Mouse (Mus musculus) naive thymus-derived CD4-positive, alpha-beta T cell, adult 5 months (primary cell): ENCODE results near the gene Ptov1. TPM values are rescaled to one million over a fixed set of nuclear protein-coding genes. Genes with fewer than 3 reads are reported as not detected.

Experiments used
- polyA plus RNA-seq: library from polyadenylated mRNA; unstranded; fragments of 100-300 nt; shearing (Covaris generic); gene quantifications from one replicate; pipeline ENCODE4 v1.2.1, GENCODE M21; 2017

Gene Ptov1
- polyA plus RNA-seq: 40.0 TPM

DNA sequence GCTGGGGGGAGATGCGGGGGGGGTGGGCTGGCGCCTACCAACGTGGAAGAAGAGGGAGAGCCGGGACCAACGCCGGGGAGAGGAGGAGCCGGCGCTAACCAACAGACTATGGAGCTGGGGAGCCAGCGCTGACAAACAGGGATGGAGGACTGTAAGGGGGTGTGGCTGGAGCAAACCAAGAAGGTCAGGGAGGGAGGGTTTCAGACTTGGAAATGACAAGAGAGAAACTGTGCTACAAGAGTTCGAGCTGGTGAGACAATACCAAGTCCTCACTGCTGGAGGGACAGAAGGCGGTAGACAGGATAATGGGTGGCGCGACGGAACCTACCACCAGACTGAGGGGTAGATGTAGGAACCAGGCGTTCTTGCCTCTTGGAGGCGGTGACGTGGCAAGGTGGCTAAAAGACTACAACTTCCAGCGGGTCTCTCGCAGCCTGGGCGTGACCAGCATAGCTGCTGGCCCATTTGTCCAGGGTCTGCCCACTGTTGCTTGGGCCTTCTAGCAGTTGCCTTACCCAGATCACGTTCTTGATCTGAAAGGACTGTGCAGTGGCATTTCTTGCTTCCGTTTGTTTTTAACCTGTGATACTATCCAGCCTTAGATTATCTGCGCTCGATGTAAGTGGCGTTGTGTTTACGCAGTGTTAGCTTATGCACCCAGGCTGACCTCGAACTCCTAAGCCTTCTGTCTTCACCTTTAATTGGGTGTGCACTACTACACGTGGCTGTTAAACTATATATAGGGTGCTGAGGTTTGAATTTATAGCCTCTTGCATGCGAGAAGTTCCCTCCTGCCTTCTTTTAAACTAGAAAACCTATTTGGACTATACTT, at the start of gene Ptov1:
Gene Ptov1, minus strand, starts transcription at position 92 of the 832 bp plus-strand sequence.

DNA sequence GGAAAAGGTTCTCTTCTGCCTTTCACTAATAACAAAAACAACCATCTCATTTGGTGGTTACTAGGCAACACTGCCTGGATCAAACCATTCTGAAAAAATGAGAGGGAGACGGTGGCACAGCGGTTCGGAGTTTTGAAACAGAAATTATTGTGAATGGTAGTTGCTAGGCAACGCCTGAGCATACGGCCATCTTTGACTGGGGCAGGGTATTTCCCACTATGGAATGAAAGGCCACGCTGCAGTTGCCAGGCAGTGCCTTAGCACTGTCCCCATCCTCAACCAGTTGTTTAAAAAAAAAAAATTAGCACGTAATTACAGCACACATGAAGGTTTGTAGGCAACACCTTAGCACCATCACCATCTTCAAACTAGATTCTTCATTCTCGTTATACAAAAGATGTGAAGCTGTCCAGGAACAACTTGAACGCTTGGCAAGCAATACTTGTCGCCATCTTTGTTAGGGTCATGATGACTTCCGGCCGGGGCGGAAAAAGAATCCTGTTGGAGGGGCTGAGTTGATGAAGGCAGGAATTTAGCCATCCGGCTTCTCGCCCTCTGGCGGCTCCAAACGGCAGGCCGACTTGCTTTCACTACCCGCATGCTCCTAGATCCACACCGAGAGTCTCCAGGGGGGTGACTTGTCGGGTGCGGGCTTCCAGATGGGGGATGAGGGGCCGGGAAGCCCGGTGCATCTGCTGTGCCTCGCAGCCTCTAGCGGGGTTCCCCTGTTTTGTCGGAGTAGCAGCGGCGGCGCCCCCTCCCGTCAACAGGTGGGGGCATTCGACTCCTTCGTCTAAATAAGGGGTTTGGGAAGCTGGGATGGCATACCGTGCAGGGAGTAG, 26.2 kb upstream of the Ptov1 start, which contains the start of gene Fuz:
Gene Fuz, plus strand, starts transcription at position 487 of the 842 bp plus-strand sequence.

DNA sequence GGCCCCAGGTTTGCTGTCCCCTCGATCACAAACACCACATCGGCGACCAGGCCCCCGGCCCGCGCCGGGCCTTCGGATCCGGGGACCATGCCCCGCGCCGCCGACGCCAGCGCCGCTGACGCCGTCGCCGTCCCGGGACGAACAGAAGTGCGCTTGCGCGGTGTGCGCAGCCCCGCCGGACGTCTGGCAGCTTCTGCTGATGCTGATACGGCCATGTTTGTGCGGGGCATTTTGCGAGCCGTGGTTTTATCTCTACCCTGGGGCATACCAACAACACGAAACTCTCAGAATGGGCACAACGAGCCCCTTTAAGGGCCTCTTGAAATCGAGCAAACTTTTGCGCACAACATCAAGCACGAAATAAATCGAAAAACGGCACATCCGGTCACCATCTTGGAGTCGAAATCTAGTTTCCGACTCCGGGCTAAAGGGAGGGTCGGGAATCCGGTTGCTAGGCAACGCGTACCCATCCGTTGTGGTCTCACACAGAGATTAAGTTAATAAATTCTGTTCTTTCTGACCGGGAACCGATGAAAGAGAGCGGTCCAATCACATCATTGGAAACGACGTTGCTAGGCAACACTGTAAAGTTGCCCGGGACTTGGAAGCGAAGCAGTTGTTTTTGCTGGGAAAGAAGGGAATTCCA, 22.8 kb upstream of the Ptov1 start, which contains the start of gene Med25:
Gene Med25, minus strand, starts transcription at position 437 of the 646 bp plus-strand sequence.

DNA sequence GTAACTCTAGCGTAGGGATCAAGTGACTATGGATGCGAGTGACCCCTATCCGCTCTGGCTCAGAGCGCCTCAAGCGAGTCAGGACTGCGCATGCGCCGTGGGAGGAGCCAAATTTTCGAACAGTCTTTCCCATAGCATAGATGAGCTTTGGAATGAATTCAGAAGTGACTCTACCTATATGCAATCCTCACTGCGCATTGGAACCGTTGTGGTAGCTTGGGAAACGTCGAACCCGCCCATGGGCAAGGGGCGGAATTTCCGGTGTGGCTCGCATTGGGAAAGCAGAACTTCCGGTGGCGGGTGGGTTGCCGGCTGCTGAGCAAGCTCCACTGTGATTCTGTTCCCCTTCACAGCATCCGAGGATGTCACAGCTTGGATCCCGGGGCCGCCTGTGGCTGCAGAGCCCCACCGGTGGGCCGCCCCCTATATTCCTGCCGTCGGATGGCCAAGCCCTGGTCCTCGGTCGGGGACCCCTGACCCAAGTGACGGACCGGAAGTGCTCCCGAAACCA, 12.5 kb downstream of the Ptov1 start, which contains the start of gene Pnkp:
Gene Pnkp, plus strand, starts transcription at position 98 of the 511 bp plus-strand sequence.

DNA sequence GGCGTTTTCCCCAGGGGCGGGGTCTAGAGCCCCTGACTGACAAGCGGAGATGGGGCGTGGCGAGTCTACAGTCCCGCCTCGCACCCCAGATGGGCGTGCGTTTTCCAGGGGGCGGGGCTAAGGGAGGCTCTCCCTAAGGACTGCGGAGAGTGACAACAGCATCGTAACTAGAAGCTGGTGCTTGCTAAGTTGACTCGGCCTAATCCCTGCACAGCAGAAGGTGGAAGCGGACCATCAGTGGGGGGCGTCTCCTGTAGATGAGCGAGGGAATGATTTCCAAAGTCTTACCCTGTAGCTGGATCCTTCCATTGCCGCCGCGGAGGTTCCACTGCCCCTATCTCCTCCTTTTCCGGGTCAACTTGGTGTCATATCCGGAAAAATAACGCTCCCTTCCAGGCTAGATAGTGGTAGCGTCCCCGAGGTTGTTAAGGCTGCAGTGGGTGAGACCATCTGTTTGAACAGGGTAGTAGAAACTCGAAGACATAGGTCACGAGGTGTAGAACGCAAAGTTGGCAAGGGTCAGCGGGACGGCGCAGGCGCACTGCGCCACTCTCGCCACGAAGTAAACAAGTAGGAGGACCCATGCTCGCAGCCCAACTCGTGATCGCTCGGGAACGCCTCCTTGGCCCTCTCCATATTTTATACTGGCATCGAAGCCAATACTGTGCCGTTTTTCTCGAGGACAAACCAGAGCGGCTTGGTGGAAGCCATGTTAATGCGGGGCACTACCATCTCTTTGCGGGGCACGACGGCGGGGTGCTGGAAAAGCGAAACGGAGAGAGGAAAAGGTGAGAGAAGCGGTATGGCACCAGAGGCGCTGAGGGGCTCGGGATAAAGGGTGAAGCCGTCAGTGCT, 20.8 kb downstream of the Ptov1 start, which contains the start of the genes Akt1s1 and Tbc1d17:
Gene Akt1s1, plus strand, starts transcription at position 431 of the 855 bp plus-strand sequence.
Gene Tbc1d17, minus strand, starts transcription at position 519 of the 855 bp plus-strand sequence.

DNA sequence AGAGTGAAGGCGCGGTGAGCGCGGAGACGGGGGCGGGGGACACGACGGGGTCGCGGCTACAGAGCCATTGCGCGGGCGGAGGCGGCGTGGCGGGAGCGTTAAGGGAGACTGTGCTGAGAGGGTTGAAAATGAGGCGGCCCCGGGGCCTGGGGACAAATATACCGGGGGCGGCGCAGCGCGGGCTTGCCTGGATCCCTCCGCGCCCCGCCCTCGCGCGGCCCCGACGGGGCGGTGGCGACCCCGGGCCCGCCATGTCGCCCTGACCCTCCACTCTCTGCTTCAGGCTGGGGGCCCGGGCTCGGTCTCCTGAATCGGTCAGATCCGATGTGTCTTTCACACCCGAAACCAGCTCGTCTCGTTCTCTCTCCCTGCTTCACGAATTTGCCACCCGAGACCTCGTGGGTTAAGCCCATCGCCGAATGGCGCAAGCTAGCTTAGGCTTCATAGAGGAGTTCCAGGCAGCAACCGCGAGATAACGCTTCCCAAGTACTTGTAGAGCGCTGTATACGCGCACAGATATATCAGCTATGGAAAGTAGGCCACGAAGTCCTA, 53.0 kb downstream of the Ptov1 start, which contains the start of gene Atf5:
Gene Atf5, minus strand, starts transcription at position 189 of the 552 bp plus-strand sequence.

DNA sequence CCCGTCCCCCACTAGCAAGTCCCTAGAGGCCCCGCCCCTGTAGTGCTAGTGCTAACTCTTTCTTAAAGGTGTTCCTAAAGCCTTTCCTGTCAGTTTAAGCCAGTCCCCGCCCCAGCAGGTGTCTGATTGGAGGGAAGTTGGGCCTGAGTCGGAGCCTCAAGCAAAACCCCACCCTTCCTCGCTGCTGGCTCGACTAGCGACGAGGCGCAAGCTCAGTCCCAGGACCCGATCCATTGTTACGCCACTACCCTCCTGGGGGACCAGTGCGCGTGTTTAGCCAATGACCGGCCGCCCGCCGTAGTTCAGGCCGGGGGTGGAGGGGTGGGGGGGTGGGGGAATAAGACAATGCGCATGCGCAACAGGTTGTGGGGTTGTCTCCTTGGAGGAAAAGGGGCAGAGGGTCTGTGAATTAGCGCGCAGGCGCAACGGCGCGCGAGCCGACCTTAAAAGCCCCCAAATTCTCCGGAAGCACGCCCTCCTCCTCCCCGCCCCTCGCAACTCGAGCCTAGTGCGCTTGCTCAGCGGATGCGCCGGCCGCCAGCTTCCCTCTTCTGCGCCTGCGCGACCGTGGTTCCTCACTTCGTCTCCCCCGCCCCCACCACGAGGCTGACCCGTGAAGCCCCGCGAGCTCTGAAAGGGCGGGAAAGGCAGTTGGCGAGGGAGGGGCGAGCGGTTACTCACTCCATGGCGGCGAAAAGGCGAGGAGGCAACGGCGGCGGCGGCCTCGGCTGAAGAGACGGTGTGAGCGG, 53.7 kb downstream of the Ptov1 start, which contains the start of the genes Nup62 and Il4i1:
Gene Nup62, plus strand, starts transcription at position 368 of the 749 bp plus-strand sequence.
Gene Il4i1, plus strand, starts transcription at position 667 of the 749 bp plus-strand sequence.

Other genes with a start within 250 kb of the Ptov1 start
- not detected for gene Myh14, start 198.9 kb downstream of the Ptov1 start, polyA plus RNA-seq
- gene Izumo2, start 161.0 kb downstream of the Ptov1 start, polyA plus RNA-seq: not detected
- 95.9 TPM for gene Vrk3, start 121.4 kb downstream of the Ptov1 start, polyA plus RNA-seq
- 0.73 TPM for gene Zfp473, start 118.7 kb downstream of the Ptov1 start, polyA plus RNA-seq
- gene Nup62, start 53.7 kb downstream of the Ptov1 start, polyA plus RNA-seq: 37.1 TPM
- gene Il4i1, start 53.4 kb downstream of the Ptov1 start, polyA plus RNA-seq: 0.85 TPM
- gene Atf5, start 53.1 kb downstream of the Ptov1 start, polyA plus RNA-seq: 0.70 TPM
- gene Akt1s1, start 20.8 kb downstream of the Ptov1 start, polyA plus RNA-seq: 35.2 TPM
- 133 TPM for gene Tbc1d17, start 20.7 kb downstream of the Ptov1 start, polyA plus RNA-seq
- 57.0 TPM for gene Pnkp, start 12.6 kb downstream of the Ptov1 start, polyA plus RNA-seq
- gene Med25, start 22.9 kb upstream of the Ptov1 start, polyA plus RNA-seq: 48.6 TPM
- 20.9 TPM for gene Fuz, start 26.3 kb upstream of the Ptov1 start, polyA plus RNA-seq
- 53.1 TPM for gene Ap2a1, start 59.7 kb upstream of the Ptov1 start, polyA plus RNA-seq
- gene Tsks, start 73.4 kb upstream of the Ptov1 start, polyA plus RNA-seq: not detected
- gene Cpt1c, start 105.1 kb upstream of the Ptov1 start, polyA plus RNA-seq: not detected
- gene Prmt1, start 116.8 kb upstream of the Ptov1 start, polyA plus RNA-seq: 161 TPM
- 172 TPM for gene Irf3, start 127.9 kb upstream of the Ptov1 start, polyA plus RNA-seq
- 17.5 TPM for gene Bcl2l12, start 128.9 kb upstream of the Ptov1 start, polyA plus RNA-seq
- gene Scaf1, start 146.6 kb upstream of the Ptov1 start, polyA plus RNA-seq: 27.3 TPM
- 11.5 TPM for gene Rras, start 148.2 kb upstream of the Ptov1 start, polyA plus RNA-seq
- gene Prr12, start 183.1 kb upstream of the Ptov1 start, polyA plus RNA-seq: 2.2 TPM
- 104 TPM for gene Nosip, start 192.6 kb upstream of the Ptov1 start, polyA plus RNA-seq
- 1.7 TPM for gene Prrg2, start 192.9 kb upstream of the Ptov1 start, polyA plus RNA-seq
- 10.6 TPM for gene Rcn3, start 222.4 kb upstream of the Ptov1 start, polyA plus RNA-seq
- 6.2 TPM for gene Fcgrt, start 234.1 kb upstream of the Ptov1 start, polyA plus RNA-seq